Mouse (Mus musculus): ENCODE measurements around the gene Pdzd2. TPM values are rescaled to one million over a fixed set of nuclear protein-coding genes. Genes with fewer than 3 reads are reported as not detected.

The Pdzd2 gene
- polyA plus RNA-seq, 1 experiment from 2014 or later, result 29.0 TPM

GRCm38 (mm10) chr15:12713216-12713615 lies 26.5 kb downstream of the Pdzd2 start:
- no peak overlapping the region for H3K9ac ChIP-seq (replicated peaks; ENCODE audit: low read length)
- 0 out of 2 replicates have a peak, but pooled peaks cover 4% of the 10 kb centered on the region for H3K36me3 ChIP-seq (ENCODE audit: insufficient read depth, low read length)
- H3K9me3 ChIP-seq (ENCODE audit: low read length), result no peaks in the 10 kb centered on the region
- ATAC-seq (ENCODE audit: low FRiP score, low TSS enrichment), result no peak
- no peak overlapping the region for H3K27ac ChIP-seq (ENCODE audit: low read length)
- no peak overlapping the region for H3K4me2 ChIP-seq (replicated peaks; ENCODE audit: low read depth, low read length)
- no peaks in the 10 kb centered on the region for H3K27me3 ChIP-seq (ENCODE audit: insufficient read depth, low read length)
- WGBS, result 78% methylated on average over 2 of the region's 2 CpGs
- H3K4me1 ChIP-seq (ENCODE audit: insufficient read depth, low read length), result no peaks in the 10 kb centered on the region
- H3K4me3 ChIP-seq (ENCODE audit: low read length), result no peak overlapping the region

- Histone ChIP-seq H3K27ac (ENCODE audit: low read length) (no peak overlapping the region), H3K36me3 (ENCODE audit: insufficient read depth, low read length) (0 out of 2 replicates have a peak, but pooled peaks cover 4% of the 10 kb centered on the region), H3K9ac (replicated peaks; ENCODE audit: low read length) (no peak overlapping the region), H3K27me3 (ENCODE audit: insufficient read depth, low read length) (no peaks in the 10 kb centered on the region), H3K4me3 (ENCODE audit: low read length) (no peak overlapping the region), H3K4me2 (replicated peaks; ENCODE audit: low read depth, low read length) (no peak overlapping the region), H3K9me3 (ENCODE audit: low read length) (no peaks in the 10 kb centered on the region), H3K4me1 (ENCODE audit: insufficient read depth, low read length) (no peaks in the 10 kb centered on the region)
- no peak for ATAC-seq (ENCODE audit: low FRiP score, low TSS enrichment)
- 92% methylated on average over 3 of the region's 3 CpGs for WGBS
These were observed 29.7 kb downstream of the Pdzd2 start for GRCm38 (mm10) chr15:12710036-12710435.

GRCm38 (mm10) chr15:12708297-12708696 lies 31.4 kb downstream of the Pdzd2 start:
- H3K9ac ChIP-seq (replicated peaks; ENCODE audit: low read length), result no peak overlapping the region
- H3K9me3 ChIP-seq (ENCODE audit: low read length), result no peaks in the 10 kb centered on the region
- H3K27ac ChIP-seq (ENCODE audit: low read length), result no peak overlapping the region
- 17% methylated on average over 1 of the region's 1 CpGs for WGBS
- H3K27me3 ChIP-seq (ENCODE audit: insufficient read depth, low read length), result no peaks in the 10 kb centered on the region
- no peak overlapping the region for H3K4me2 ChIP-seq (replicated peaks; ENCODE audit: low read depth, low read length)
- H3K4me3 ChIP-seq (ENCODE audit: low read length), result no peak overlapping the region
- H3K4me1 ChIP-seq (ENCODE audit: insufficient read depth, low read length), result no peaks in the 10 kb centered on the region
- no peak for ATAC-seq (ENCODE audit: low FRiP score, low TSS enrichment)
- 0 out of 2 replicates have a peak, but pooled peaks cover 4% of the 10 kb centered on the region for H3K36me3 ChIP-seq (ENCODE audit: insufficient read depth, low read length)

- no peak overlapping the region for H3K9ac ChIP-seq (replicated peaks; ENCODE audit: low read length)
- no peak for ATAC-seq (ENCODE audit: low FRiP score, low TSS enrichment)
- H3K27me3 ChIP-seq (ENCODE audit: insufficient read depth, low read length), result no peaks in the 10 kb centered on the region
- no peak overlapping the region for H3K4me3 ChIP-seq (ENCODE audit: low read length)
- no peaks in the 10 kb centered on the region for H3K9me3 ChIP-seq (ENCODE audit: low read length)
- WGBS, result 56% methylated on average over 3 of the region's 3 CpGs
- 0 out of 2 replicates have a peak, but pooled peaks cover 4% of the 10 kb centered on the region for H3K36me3 ChIP-seq (ENCODE audit: insufficient read depth, low read length)
- no peak overlapping the region for H3K4me2 ChIP-seq (replicated peaks; ENCODE audit: low read depth, low read length)
- H3K27ac ChIP-seq (ENCODE audit: low read length), result no peak overlapping the region
- H3K4me1 ChIP-seq (ENCODE audit: insufficient read depth, low read length), result no peaks in the 10 kb centered on the region
These were observed 32.8 kb downstream of the Pdzd2 start for GRCm38 (mm10) chr15:12706902-12707301.

GRCm38 (mm10) chr15:12700367-12700766 lies 39.4 kb downstream of the Pdzd2 start:
- no peak overlapping the region for H3K27ac ChIP-seq (ENCODE audit: low read length)
- no peaks in the 10 kb centered on the region for H3K36me3 ChIP-seq (ENCODE audit: insufficient read depth, low read length)
- no peaks in the 10 kb centered on the region for H3K9me3 ChIP-seq (ENCODE audit: low read length)
- 55% methylated on average over 9 of the region's 9 CpGs for WGBS
- ATAC-seq (ENCODE audit: low FRiP score, low TSS enrichment), result no peak
- H3K9ac ChIP-seq (replicated peaks; ENCODE audit: low read length), result no peak overlapping the region
- H3K27me3 ChIP-seq (ENCODE audit: insufficient read depth, low read length), result no peaks in the 10 kb centered on the region
- no peak overlapping the region for H3K4me2 ChIP-seq (replicated peaks; ENCODE audit: low read depth, low read length)
- H3K4me3 ChIP-seq (ENCODE audit: low read length), result no peak overlapping the region
- H3K4me1 ChIP-seq (ENCODE audit: insufficient read depth, low read length), result peaks cover 7% of the 10 kb centered on the region; the same call in 1 of the 2 replicates

- no peak for ATAC-seq (ENCODE audit: low FRiP score, low TSS enrichment)
These were observed 42.0 kb downstream of the Pdzd2 start for GRCm38 (mm10) chr15:12697741-12698140.

GRCm38 (mm10) chr15:12696889-12697288 lies 42.8 kb downstream of the Pdzd2 start:
- no peak overlapping the region for H3K4me2 ChIP-seq (replicated peaks; ENCODE audit: low read depth, low read length)
- ATAC-seq (ENCODE audit: low FRiP score, low TSS enrichment), result no peak
- no peaks in the 10 kb centered on the region for H3K36me3 ChIP-seq (ENCODE audit: insufficient read depth, low read length)
- H3K9me3 ChIP-seq (ENCODE audit: low read length), result no peaks in the 10 kb centered on the region
- H3K4me3 ChIP-seq (ENCODE audit: low read length), result no peak overlapping the region
- peaks cover 7% of the 10 kb centered on the region; the same call in 1 of the 2 replicates for H3K4me1 ChIP-seq (ENCODE audit: insufficient read depth, low read length)
- 51% methylated on average over 8 of the region's 8 CpGs for WGBS
- no peak overlapping the region for H3K27ac ChIP-seq (ENCODE audit: low read length)
- H3K9ac ChIP-seq (replicated peaks; ENCODE audit: low read length), result no peak overlapping the region
- no peaks in the 10 kb centered on the region for H3K27me3 ChIP-seq (ENCODE audit: insufficient read depth, low read length)

More at GRCm38 (mm10) chr15:12697741-12698140, 42.0 kb downstream of the Pdzd2 start:
- H3K36me3 ChIP-seq (ENCODE audit: insufficient read depth, low read length), result no peaks in the 10 kb centered on the region
- H3K27ac ChIP-seq (ENCODE audit: low read length), result no peak overlapping the region
- H3K4me2 ChIP-seq (replicated peaks; ENCODE audit: low read depth, low read length), result no peak overlapping the region
- whole genome bisulfite sequencing, result 28% methylated on average over 7 of the region's 7 CpGs
- H3K9me3 ChIP-seq (ENCODE audit: low read length), result no peaks in the 10 kb centered on the region
- peaks cover 7% of the 10 kb centered on the region; the same call in 1 of the 2 replicates for H3K4me1 ChIP-seq (ENCODE audit: insufficient read depth, low read length)
- H3K9ac ChIP-seq (replicated peaks; ENCODE audit: low read length), result no peak overlapping the region
- no peak overlapping the region for H3K4me3 ChIP-seq (ENCODE audit: low read length)
- H3K27me3 ChIP-seq (ENCODE audit: insufficient read depth, low read length), result no peaks in the 10 kb centered on the region

DNA sequence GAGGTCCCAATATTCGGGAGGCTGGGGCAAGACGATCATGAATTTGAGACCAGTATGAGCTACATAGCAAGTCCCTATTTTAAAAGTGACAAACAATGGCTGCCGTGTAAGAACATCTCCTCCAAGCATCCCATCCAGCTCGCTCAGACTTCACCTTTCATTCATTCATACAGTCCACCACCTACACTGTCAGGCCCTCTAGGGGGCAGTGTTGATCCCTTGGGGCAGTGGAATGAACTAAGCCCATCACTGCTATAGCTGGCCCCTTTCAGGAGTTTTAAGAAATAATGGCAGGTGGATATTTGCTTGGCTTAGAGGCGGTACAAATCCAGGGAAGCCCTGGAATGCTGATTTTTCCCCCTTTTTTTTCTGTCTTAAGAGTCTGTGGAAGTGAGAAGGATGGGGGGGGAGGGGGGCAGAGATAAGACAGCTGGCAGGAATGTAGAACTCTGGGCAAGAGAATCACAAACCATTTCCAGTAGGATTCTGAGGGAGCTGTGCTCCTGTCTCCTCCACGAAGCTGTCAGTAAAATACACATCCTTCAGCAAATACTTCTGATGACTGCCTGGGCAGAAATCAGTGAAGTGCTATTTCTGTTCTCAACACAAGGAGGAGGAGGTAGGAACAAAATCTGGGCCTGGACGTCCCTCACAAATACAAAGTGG lies 49.9 kb downstream of the Pdzd2 start:
- ATAC-seq (ENCODE audit: low FRiP score, low TSS enrichment), result no peak
- H3K4me3 ChIP-seq (ENCODE audit: low read length), result no peak overlapping the region
- WGBS, result 83% methylated on average over 7 of the region's 7 CpGs

GRCm38 (mm10) chr15:12682549-12682948 lies 57.2 kb downstream of the Pdzd2 start:
- peaks cover 9% of the 10 kb centered on the region; the same call in 1 of the 2 replicates for H3K4me1 ChIP-seq (ENCODE audit: insufficient read depth, low read length)
- no peak overlapping the region for H3K9ac ChIP-seq (replicated peaks; ENCODE audit: low read length)
- H3K4me2 ChIP-seq (replicated peaks; ENCODE audit: low read depth, low read length), result no peak overlapping the region
- peaks cover 8% of the 10 kb centered on the region for H3K9me3 ChIP-seq (ENCODE audit: low read length)
- 0 out of 2 replicates have a peak overlapping the region, but pooled peaks have one; percentile 5 for H3K27ac ChIP-seq (ENCODE audit: low read length)
- 0 out of 2 replicates have a peak, but pooled peaks cover 4% of the 10 kb centered on the region for H3K36me3 ChIP-seq (ENCODE audit: insufficient read depth, low read length)
- no peaks in the 10 kb centered on the region for H3K27me3 ChIP-seq (ENCODE audit: insufficient read depth, low read length)
- H3K4me3 ChIP-seq (ENCODE audit: low read length), result no peak overlapping the region
- WGBS, result 46% methylated on average over 9 of the region's 9 CpGs
- ATAC-seq (ENCODE audit: low FRiP score, low TSS enrichment), result peak; percentile 36; the same call in 1 of the 2 replicates

More for the DNA sequence above, 49.9 kb downstream of the Pdzd2 start:
- H3K9ac ChIP-seq (replicated peaks; ENCODE audit: low read length), result no peak overlapping the region
- H3K27me3 ChIP-seq (ENCODE audit: insufficient read depth, low read length), result no peaks in the 10 kb centered on the region
- peaks cover 5% of the 10 kb centered on the region for H3K9me3 ChIP-seq (ENCODE audit: low read length)
- H3K36me3 ChIP-seq (ENCODE audit: insufficient read depth, low read length), result no peaks in the 10 kb centered on the region
- H3K4me1 ChIP-seq (ENCODE audit: insufficient read depth, low read length), result no peaks in the 10 kb centered on the region
- no peak overlapping the region for H3K27ac ChIP-seq (ENCODE audit: low read length)
- H3K4me2 ChIP-seq (replicated peaks; ENCODE audit: low read depth, low read length), result no peak overlapping the region

GRCm38 (mm10) chr15:12681891-12682290 lies 57.8 kb downstream of the Pdzd2 start:
- Histone ChIP-seq H3K4me2 (replicated peaks; ENCODE audit: low read depth, low read length) (no peak overlapping the region), H3K36me3 (ENCODE audit: insufficient read depth, low read length) (0 out of 2 replicates have a peak, but pooled peaks cover 4% of the 10 kb centered on the region), H3K4me1 (ENCODE audit: insufficient read depth, low read length) (peaks cover 9% of the 10 kb centered on the region; the same call in 1 of the 2 replicates), H3K4me3 (ENCODE audit: low read length) (no peak overlapping the region), H3K27me3 (ENCODE audit: insufficient read depth, low read length) (no peaks in the 10 kb centered on the region), H3K9ac (replicated peaks; ENCODE audit: low read length) (no peak overlapping the region), H3K27ac (ENCODE audit: low read length) (no peak overlapping the region), H3K9me3 (ENCODE audit: low read length) (peaks cover 8% of the 10 kb centered on the region)
- no peak for ATAC-seq (ENCODE audit: low FRiP score, low TSS enrichment)
- 79% methylated on average over 2 of the region's 2 CpGs for WGBS

Data from kidney, embryonic 16.5 days (tissue).